Mouse (Mus musculus) layer of hippocampus, adult 18-20 months (tissue): ENCODE measurements around the gene Foxd1. TPM values are rescaled to one million over a fixed set of nuclear protein-coding genes. Genes with fewer than 3 reads are reported as not detected.

Source experiments
- DNase-seq, 2 experiments: peaks; one replicate each; pipeline ENCODE4 v3.0.0; 2022; ENCODE audit warnings: low spot score in 2 of 2
- total RNA-seq, 2 experiments: library from RNA; stranded (reverse); gene quantifications; 2 replicates each; pipeline ENCODE4 v1.2.3; 2021

The Foxd1 gene
- total RNA-seq, 2 experiments from 2014 or later, result 0.68 to 1.1 TPM

DNA sequence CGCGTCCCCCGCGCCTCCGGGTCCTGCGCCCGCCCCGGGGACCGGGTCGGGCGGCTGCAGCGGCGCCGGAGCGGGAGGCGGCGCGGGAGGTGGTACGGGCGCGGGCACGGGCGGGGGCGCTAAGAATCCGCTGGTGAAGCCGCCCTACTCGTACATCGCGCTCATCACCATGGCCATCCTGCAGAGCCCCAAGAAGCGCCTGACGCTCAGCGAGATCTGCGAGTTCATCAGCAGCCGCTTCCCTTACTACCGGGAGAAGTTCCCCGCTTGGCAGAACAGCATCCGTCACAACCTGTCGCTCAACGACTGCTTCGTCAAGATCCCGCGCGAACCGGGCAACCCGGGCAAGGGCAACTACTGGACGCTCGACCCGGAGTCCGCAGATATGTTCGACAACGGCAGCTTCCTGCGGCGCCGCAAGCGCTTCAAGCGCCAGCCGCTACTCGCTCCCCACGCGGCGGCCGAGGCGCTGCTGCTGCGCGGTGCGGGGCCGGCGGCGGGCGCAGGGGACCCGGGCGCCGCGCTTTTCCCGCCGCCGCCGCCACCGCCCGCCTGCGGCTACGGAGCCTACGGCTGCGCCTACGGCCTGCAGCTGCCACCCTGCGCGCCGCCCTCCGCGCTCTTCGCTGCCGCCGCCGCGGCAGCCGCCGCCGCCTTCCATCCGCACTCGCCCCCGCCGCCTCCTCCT lies 973 bp downstream of the Foxd1 start:
- peak in 1 of 2 experiments; percentile 29 for DNase-seq

GRCm38 (mm10) chr13:98355559-98356111 lies 1.6 kb downstream of the Foxd1 start:
- no peak for DNase-seq

DNA sequence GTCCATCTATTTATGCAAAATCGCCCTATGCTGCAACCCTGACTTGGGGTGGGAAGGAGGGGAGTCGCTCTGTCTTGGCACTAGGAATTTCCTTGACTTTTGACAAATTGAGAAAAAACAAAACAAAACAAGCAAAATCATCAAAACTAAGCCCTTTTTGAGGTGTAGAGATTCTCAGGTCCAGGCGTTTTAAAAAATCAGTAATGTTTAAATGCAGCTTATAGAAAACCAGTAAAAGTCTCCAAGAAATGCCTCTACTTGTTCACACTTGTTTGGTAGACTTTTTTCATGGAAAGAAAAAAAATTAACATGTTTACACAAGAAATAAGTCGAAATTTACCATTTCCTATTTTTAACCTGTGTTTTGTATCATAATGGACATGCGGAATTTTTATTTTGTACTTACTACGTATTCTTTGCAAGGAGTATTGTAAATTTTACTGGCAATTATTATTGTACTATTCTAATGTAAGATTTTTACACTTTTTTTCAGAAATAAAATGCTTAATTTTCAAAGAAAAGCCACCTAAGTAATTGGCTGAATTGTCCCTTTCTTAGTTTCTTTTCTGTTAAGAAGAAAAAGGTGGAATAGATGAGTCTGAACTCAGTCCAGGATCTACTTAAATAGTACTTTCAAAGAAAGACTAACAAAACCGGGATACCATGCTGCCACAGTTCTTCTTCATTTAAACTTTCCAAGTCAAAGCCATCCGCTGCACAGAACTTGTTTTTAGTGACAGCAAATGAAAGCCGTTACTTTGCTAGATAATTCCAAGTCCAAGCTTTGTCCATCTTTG lies 2.3 kb downstream of the Foxd1 start:
- DNase-seq, result no peak

DNA sequence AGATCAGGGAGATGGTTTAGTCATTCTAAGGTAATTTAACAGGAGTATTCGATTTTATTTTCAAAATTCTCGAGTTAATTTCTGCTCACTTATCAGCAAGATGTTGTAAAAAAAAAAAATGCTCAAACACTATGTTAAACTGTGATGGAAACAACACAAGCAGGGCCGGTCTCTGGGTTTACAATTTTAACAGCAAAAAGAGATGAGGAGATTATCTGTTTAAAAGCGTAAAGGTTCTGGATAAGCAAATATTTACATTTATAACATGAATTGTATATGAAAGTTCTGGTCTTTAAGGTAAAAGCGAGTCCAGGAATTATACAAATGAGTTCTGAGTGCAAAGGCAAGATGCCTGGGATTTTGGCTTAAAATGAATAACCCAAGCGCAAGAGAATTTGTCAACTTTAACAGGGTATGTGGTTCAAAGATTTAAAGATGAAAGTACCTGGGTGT lies 3.0 kb downstream of the Foxd1 start:
- DNase-seq, result no peak

GRCm38 (mm10) chr13:98357433-98358423 lies 3.7 kb downstream of the Foxd1 start:
- no peak for DNase-seq

DNA sequence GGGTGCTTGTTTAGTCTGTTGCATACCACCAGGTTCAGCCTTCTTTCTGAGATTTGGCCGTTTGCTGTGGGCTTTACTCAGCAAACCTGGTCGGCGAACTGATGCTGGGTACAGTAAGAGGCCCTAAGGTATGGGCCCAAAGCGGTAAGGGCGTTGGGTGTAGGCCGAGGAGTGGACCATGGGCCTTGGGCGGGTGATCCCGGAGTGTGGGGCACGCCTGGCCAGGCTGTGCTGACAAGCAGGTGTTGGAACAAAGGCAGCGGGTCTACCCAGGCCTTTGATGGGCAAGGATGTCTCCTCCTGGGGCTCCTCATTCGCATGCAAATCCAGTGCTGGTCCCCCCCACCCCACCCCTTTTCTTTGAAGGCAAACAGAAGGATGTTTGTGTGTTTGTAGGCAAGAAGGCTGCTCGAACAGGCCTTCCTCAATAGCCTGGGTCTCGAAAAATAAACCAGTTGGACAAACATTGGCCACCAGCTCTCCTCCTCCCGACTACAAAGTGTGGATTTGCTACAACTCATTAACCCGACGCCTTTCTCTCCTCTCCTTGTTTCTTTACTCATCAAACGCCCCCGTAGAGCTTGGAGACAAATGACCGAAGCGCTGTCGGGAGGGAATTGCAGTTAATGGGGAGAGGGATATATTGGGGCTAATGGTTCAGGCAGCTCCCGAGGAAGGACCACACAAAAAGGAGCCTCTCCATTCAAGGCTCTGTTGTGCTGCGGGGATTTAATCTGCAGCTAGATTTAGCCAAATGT lies 4.6 kb downstream of the Foxd1 start:
- no peak for DNase-seq

DNA sequence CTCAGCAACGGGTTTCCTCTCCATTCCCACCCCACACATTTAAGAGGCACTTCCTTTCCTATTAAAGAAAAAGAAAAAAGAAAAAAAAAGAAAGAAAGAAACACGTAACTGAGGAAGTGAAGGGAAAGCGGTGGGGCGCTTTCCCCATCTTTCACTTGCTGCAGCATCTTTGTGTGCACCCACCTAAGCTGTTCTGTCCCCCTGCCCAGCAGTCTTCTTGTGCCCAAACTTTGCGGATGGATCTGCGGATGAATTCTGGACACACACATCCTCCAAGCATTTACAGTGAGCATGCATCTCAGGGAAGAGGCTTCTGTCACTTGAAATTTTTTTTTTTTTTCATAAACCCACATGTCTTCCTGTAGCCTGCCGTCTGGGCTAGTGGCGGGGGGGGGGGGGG lies 5.3 kb downstream of the Foxd1 start:
- DNase-seq, result no peak

GRCm38 (mm10) chr13:98360391-98360790 lies 6.3 kb downstream of the Foxd1 start:
- no peak for DNase-seq

DNA sequence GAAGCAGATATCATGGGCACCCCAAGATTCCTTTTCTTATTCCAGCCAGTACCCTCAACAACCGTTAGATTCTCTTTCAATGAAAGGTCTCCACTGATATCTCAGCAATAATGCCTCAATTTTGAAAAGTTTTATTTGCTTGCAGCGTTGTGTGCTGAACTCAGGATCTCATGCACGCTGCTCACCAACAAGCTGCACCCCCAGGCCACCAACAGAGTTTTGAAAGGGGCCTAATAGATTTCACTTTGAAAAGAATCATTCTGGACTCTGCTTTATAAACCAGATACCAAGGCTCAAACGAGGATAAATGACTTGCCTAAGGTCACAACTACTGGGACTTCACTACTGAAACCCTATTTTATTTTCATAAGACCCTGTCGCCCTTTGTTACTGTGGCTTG lies 7.1 kb downstream of the Foxd1 start:
- DNase-seq, result no peak

- no peak for DNase-seq
Observed at GRCm38 (mm10) chr13:98363046-98363445, 9.0 kb downstream of the Foxd1 start.

DNA sequence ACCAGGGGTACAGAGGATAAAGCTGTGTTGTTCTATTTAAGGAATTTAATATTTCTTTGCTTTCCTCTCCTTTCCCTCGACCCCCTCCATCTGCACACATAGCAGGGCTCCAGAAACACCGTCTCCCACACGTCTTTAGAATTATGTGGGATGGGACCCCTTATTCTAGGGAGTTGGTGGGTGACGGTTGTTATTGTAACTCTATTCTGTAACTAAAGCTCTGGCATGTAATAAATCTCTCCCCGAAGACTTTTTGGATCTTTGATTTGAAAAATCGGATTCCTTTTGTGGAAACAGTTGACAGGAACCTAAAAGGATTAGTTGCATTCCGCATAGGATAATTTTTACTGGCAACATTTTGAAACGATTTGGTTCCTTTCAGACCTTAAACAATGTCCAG lies 11.0 kb downstream of the Foxd1 start:
- DNase-seq, result no peak

DNA sequence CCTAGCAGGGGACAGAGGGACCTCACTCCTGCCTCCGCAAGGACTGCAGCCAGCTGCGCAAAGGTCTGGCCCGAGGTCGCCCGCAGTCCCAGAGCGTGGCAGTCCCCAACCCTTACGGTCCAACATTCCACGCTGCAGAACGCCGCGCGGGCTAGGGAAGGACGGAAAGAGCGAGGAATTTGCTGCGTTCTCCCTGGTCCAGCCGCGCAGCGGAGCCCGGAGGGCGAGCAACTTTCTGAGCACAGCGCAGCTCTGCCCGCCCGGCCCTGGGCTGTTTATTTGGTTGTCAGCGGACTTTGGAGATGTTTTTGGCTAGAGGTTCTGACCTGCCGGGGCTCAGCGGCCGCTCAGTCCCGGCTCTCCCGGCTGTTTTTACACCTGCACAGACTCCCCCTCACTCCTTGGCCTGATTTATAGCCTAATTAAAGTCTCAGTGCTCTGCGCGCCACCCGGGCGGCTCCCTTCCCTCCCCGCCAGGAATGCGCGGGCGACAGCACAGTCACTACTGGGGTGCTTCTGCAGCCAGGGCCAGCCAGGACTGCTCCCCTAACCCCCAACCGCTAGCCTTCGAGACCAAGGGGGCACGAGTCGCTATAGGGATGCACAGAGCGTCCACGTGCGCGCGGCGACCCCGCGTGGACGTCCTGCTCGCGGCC lies 11.9 kb downstream of the Foxd1 start:
- no peak for DNase-seq

DNA sequence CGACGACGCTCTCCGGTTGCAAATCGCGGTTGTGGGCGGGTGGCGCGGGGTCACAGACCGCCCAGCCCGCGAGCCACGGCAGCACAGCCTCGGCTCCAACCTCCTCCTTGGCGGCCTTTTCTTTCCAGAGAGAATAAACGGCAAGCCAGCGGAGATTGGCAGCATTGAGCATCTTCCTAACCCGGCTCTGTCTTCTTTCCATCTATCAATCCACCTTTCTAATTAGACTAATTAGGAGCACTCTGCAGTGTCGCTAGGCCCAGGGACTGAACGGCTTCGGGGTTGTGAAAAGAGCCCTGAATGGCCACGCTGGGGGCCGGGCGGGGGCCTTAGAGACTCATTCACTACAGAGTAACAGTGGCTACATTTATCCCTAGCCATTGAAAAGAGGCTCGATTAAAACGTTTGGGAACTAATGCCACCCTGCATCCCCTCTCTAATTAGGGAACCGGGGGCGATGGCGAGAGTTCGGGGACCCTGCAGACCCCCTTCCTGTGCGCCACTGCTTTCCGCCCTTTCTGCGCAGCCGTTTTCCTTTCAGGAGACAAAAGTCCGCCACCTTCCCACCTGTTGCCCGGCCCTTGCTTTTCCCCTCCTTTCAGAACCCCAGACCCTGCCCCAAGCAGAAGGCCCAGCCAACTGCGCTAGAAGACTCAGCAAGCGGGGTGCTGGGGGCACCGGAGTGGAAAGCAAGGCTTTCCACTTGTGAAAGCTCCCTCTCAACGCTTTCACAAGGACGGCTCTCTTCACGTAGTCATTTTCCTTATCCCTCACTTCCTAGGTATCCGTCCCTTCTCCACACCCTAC lies 12.6 kb downstream of the Foxd1 start:
- DNase-seq, result no peak

GRCm38 (mm10) chr13:98367601-98368000 lies 13.6 kb downstream of the Foxd1 start:
- DNase-seq, result no peak

GRCm38 (mm10) chr13:98369046-98369445 lies 15.0 kb downstream of the Foxd1 start:
- DNase-seq, result no peak

GRCm38 (mm10) chr13:98374560-98374959 lies 20.5 kb downstream of the Foxd1 start:
- DNase-seq, result no peak

DNA sequence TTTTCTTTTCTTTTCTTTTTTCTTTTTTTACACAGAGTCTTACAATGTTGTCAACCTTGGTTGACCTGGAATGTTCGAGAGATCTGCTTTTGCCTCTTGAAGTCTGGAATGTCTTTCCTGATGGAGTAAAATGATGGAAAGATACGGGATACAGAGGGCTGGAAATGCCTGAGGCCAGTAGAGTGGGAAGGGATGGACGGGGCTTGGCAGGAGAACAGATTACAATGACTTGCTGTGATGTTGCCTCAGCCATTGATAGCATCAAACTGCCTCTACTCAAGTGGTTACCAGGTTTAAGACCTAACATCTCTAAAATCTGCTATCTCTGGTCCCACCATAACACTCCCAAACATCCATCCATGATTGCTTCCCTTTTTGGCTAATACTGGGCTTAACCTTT lies 20.9 kb downstream of the Foxd1 start:
- no peak for DNase-seq

- no peak for DNase-seq
Observed at GRCm38 (mm10) chr13:98377746-98378145, 23.7 kb downstream of the Foxd1 start.

- DNase-seq, result no peak
Observed at GRCm38 (mm10) chr13:98382751-98383150, 28.7 kb downstream of the Foxd1 start.
